Mouse (Mus musculus) G1E (cell line): ENCODE results near the gene Map2k1.

Experiments used
- CTCF ChIP-seq: IDR thresholded peaks from 2 replicates; pipeline ENCODE4 v1.5.1; 2012; ENCODE audit warnings: low read depth, low read length, inconsistent platforms, mixed read lengths
- GATA1 ChIP-seq: IDR thresholded peaks from 2 replicates; pipeline ENCODE4 v1.6.1; 2012; ENCODE audit warnings: borderline replicate concordance, low read length, inconsistent platforms, mixed read lengths
- TAL1 ChIP-seq: conservative IDR thresholded peaks from 2 replicates; pipeline ENCODE4 v1.6.1; 2012; ENCODE audit warnings: low read depth, low read length, inconsistent platforms, mixed read lengths

- TF ChIP-seq CTCF (no peak), TAL1 (no peak), GATA1 (no peak)
These were observed 27.6 kb downstream of the Map2k1 start for GRCm38 (mm10) chr9:64225805-64226204.
